Mouse (Mus musculus): Measurements from ENCODE around the gene Pmel. TPM values are rescaled to one million over a fixed set of nuclear protein-coding genes. Genes with fewer than 3 reads are reported as not detected.

Gene Pmel
- total and polyA plus RNA-seq, 3 experiments: 5.3 to 9.4 (median 7.1) TPM

DNA sequence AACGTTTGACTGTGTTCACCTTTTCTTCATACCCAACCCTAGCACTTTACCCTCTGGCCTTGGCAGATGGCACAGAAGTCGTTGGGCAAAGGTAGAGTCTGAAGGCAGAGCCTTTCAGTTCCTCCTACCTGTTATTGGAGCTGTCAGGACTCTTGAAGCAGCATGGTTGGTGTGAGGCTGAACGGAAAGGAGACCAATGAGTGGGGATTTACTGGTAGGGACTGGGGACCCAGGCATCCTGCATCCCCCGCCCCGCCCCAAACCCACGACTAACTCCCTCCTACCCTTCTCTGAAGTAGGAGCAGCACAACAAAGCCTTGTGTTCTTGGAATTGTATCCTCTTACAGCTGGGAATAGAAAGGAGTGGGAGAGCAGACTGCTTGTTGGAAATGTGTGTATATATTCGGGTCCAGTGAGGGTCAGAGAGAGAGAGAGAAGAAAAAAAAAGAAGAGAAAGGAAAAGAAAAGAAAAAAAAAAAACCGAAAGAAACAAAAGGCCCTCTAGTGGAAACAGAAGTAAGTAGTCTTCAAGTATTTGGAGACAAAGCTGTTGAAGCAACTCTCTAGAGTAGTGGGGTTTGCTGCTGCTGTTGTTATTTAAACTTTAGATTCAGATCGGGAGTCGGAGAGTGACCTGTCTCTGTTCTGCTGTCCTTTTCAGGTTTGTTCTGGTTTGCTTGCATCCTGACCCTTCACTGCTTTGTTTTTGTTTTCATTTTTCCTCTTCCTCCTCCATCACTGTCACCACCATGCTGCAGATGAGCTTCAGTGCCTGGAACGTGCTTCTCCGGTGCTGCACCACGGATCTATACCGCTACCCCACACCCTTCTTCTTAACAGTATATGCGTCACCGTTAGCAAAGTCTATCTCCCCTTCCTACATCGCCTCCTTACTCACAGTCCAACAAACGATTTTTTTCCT is 40.9 kb downstream of the Pmel start, which contains the start of gene Dgka (continued):
- TF ChIP-seq MAZ (IDR thresholded peaks at IDR 0.05; ENCODE audit: low read depth, low read length): 0 out of 2 replicates have a peak, but pooled peaks have one; percentile 30
- peak; percentile 23; the same call in 1 of the 2 replicates for TF ChIP-seq IRF4 (IDR thresholded peaks at IDR 0.05; ENCODE audit: low read depth, low read length)
- no peak for TF ChIP-seq USF2 (conservative IDR thresholded peaks at IDR 0.05; ENCODE audit: low read depth, low read length)
- TF ChIP-seq USF1 (IDR thresholded peaks at IDR 0.05; ENCODE audit: low read depth, low read length): no peak
- TF ChIP-seq MYC (IDR thresholded peaks at IDR 0.05; ENCODE audit: low read depth, low read length): peak; percentile 69; the same call in 1 of the 2 replicates
- peak; percentile 57 for TF ChIP-seq SIN3A (IDR thresholded peaks at IDR 0.05; ENCODE audit: low read length)
- TF ChIP-seq RCOR1 (conservative IDR thresholded peaks at IDR 0.05; ENCODE audit: low read depth, low read length): no peak

- in situ Hi-C loops (cut with MboI; ENCODE audit: low pct_ligation_motif_present, low pct_unique_long_range_greater_than_20kb, low sequenced_read_pairs): no loop called here
- DNase-seq (ENCODE audit: extremely low read depth): peak; percentile 61
- Histone ChIP-seq H3K27ac (ENCODE audit: insufficient read depth, low read depth) (peak overlapping the region; percentile 92), H3K4me3 (replicated peaks in 1 of 3; ENCODE audit: low read depth in 2 of 3, low read length in 2 of 3, poor library complexity in 1 of 3) (peak overlapping the region; percentile 50 to 83 (median 59)), H3K9me3 (replicated peaks; ENCODE audit: low read length) (no peaks in the 10 kb centered on the region), H3K4me2 (ENCODE audit: insufficient read depth, low read depth, poor library complexity, severe bottlenecking) (peak overlapping the region; percentile 74), H3K27me3 (replicated peaks) (peaks cover 3% of the 10 kb centered on the region), H3K36me3 (replicated peaks in 1 of 2; ENCODE audit: control insufficient read depth in 1 of 2, insufficient read depth in 1 of 2, low read length in 1 of 2) (peaks cover 0 to 9% of the 10 kb centered on the region in 2 experiments), H3K4me1 (ENCODE audit: control insufficient read depth in 1 of 2, insufficient read depth in 2 of 2) (peaks cover 8 to 42% of the 10 kb centered on the region in 2 experiments), H3K79me2 (replicated peaks; ENCODE audit: control insufficient read depth, extremely low read depth, insufficient read depth, poor library complexity, severe bottlenecking) (peaks cover 30% of the 10 kb centered on the region), H3K9ac (ENCODE audit: insufficient read depth, low read depth) (peak overlapping the region; percentile 86; the same call in 1 of the 2 replicates)
- dilution Hi-C loops (cut with MboI; ENCODE audit: extremely low pct_ligation_motif_present, extremely low pct_unique_long_range_greater_than_20kb, low sequenced_read_pairs): no loop called here
- TF ChIP-seq SIN3A (IDR thresholded peaks at IDR 0.05; ENCODE audit: low read length): peak; percentile 71
- TF ChIP-seq TCF12 (IDR thresholded peaks at IDR 0.05; ENCODE audit: low read depth, low read length): peak; percentile 63
- peak; percentile 53; the same call in 1 of the 2 replicates for TF ChIP-seq POLR2A (IDR thresholded peaks at IDR 0.05; ENCODE audit: low read depth, low read length)
- peak; percentile 47; the same call in 1 of the 2 replicates for TF ChIP-seq CHD2 (IDR thresholded peaks at IDR 0.05; ENCODE audit: low read length)
- no peak for TF ChIP-seq UBTF (IDR thresholded peaks at IDR 0.05; ENCODE audit: low read depth, low read length)
- TF ChIP-seq RCOR1 (conservative IDR thresholded peaks at IDR 0.05; ENCODE audit: low read depth, low read length): 0 out of 2 replicates have a peak, but pooled peaks have one; percentile 34
- peak; percentile 48; the same call in 1 of the 2 replicates for TF ChIP-seq EP300 (IDR thresholded peaks at IDR 0.05; ENCODE audit: low read length)
- TF ChIP-seq ETS1 (conservative IDR thresholded peaks at IDR 0.05; ENCODE audit: low read depth, low read length): peak; percentile 29; the same call in 1 of the 2 replicates
- peak; percentile 76 for TF ChIP-seq TBP (conservative IDR thresholded peaks at IDR 0.05; ENCODE audit: low read depth, low read length)
- TF ChIP-seq CHD1 (IDR thresholded peaks at IDR 0.05; ENCODE audit: low read depth, low read length): peak; percentile 49; the same call in 1 of the 2 replicates
- 0 out of 2 replicates have a peak, but pooled peaks have one; percentile 24 for TF ChIP-seq MEF2A (IDR thresholded peaks at IDR 0.05; ENCODE audit: borderline replicate concordance, low read depth, low read length)
- TF ChIP-seq USF1 (IDR thresholded peaks at IDR 0.05; ENCODE audit: low read depth, low read length): no peak
- peak; percentile 60 for TF ChIP-seq HCFC1 (IDR thresholded peaks at IDR 0.05; ENCODE audit: low read depth, low read length)
- TF ChIP-seq JUN (IDR thresholded peaks at IDR 0.05; ENCODE audit: insufficient read depth, low read depth, low read length): no peak
- peak; percentile 40; the same call in 1 of the 2 replicates for TF ChIP-seq ZNF384 (IDR thresholded peaks at IDR 0.05; ENCODE audit: low read depth, low read length)
- no peak for TF ChIP-seq NRF1 (IDR thresholded peaks at IDR 0.05; ENCODE audit: low read depth, low read length)
- TF ChIP-seq JUND (conservative IDR thresholded peaks at IDR 0.05; ENCODE audit: low read depth, low read length): no peak
- 0 out of 2 replicates have a peak, but pooled peaks have one; percentile 14 for TF ChIP-seq NELFE (IDR thresholded peaks at IDR 0.05; ENCODE audit: low read depth, low read length)
- peak; percentile 90 for TF ChIP-seq IRF4 (IDR thresholded peaks at IDR 0.05; ENCODE audit: low read depth, low read length)
- peak; percentile 71 for TF ChIP-seq ELF1 (IDR thresholded peaks at IDR 0.05; ENCODE audit: low read depth, low read length)
- TF ChIP-seq ZKSCAN1 (IDR thresholded peaks at IDR 0.05; ENCODE audit: borderline replicate concordance, low read depth, low read length): no peak
- TF ChIP-seq MAZ (IDR thresholded peaks at IDR 0.05; ENCODE audit: low read depth, low read length): peak; percentile 76
Observed at GRCm38 (mm10) chr10:128745946-128746613, 42.1 kb downstream of the Pmel start.
